Mouse (Mus musculus) heart, postnatal 25 days (tissue): ENCODE results near the gene Arhgap40. TPM values are rescaled to one million over a fixed set of nuclear protein-coding genes. Genes with fewer than 3 reads are reported as not detected.
A peak's percentile ranks its signal among the peaks of the same experiment; 100 is the strongest.

Source experiments
- DNase-seq: peaks from one replicate; pipeline ENCODE4 v3.0.0; 2022; ENCODE audit warnings: low spot score
- intact Hi-C: fragments of 180-260 bp; cut with DNase I; formaldehyde crosslinking; loops from one replicate; pipeline ENCODE4 v1.15.1; 2025
- total RNA-seq, 2 experiments: library from RNA; stranded (reverse); gene quantifications; 2 replicates each; pipeline ENCODE4 v1.2.3; 2021

Gene Arhgap40
- total RNA-seq, 2 experiments from 2014 or later = not detected

DNA sequence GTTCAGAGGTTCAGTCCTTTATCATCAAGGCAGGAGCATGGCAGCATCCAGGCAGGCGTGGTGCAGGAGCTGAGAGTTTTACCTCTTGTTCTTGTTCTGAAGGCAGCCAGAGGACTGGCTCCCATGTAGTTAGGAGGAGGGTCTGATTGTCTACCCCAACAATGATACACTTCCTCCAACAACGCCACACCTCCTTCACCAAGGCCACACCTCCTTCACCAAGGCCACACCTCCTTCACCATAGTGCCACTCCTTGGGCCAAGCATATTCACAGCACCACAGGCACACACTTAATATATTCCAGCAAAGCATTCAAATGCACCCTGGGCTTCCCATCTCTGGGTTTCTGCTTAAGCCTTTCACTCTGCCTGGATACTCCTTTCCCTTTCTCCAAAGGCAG, 32.7 kb downstream of the Arhgap40 start:
- no peak for DNase-seq
- intact Hi-C loops = loop anchor here (5.0 kb wide), 1 partner anchor 82 kb away; no protein-coding TSS in a partner anchor

DNA sequence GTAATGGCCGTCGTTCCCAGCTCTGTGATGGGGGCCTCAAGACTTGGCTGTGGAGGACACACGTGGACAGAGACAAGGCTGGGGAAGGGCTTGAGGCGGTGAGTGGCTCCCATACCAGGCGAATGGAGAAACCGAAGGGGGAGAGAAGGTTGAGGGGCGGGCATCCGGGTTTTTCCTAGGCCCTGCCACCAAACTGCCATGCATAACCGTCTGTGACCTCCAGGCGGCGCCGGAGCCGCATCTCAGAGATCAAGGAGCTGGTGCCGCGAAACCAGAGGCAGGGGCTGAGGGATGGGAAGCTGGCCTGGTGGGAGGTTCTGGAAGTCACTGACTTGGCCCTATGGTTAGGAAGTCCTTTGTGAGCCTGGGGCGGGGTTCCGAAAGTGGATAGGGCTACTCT, 34.2 kb downstream of the Arhgap40 start:
- intact Hi-C loops = loop anchor here (5.0 kb wide), 1 partner anchor 81 kb away; no protein-coding TSS in a partner anchor
- DNase-seq = peak; percentile 17

DNA sequence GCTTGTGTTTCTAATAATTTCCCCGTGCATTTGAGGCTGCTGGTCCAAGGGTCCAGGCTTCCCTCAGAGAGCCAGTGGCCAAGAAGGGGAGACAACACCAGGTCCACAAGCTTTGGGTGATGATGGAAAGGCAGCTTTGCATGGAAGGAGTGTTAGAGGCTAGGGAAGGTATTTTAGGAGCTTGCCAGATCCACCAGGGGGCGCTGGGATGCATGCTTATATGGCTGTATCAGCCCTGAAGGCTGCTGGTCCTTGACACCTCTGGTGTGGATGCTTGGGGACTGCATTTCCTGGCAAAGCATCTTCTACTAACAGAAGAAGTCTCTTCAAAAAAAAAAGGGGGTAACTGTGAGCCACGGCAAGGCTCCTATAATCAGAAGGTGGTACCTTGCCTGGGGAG, 37.5 kb downstream of the Arhgap40 start:
- intact Hi-C loops = loop anchor here (1.0 to 5.0 kb wide), 3 partner anchors 92 to 312 kb away; no protein-coding TSS in a partner anchor
- DNase-seq = peak; percentile 15

DNA sequence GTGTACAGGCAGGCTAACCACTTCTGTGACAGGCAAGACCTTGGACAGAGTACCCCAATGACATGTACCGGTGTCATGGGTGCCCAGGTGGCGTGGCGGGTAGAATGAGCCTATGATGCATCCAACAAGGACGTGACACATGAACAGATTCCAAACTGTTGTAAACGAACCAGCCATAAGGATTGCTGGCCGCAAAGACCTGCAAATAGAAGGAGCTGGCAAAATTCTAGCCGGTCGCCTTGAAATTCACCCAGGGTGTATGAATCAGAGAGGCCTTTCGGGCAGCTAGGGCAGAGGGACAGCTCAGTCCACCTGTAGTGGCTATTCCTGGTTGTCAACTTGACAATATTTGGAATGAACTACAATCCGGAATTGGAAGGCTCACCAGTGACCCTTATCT, 41.8 kb downstream of the Arhgap40 start:
- DNase-seq = no peak
- intact Hi-C loops = loop anchor here (5.0 kb wide), 1 partner anchor 308 kb away; no protein-coding TSS in a partner anchor

DNA sequence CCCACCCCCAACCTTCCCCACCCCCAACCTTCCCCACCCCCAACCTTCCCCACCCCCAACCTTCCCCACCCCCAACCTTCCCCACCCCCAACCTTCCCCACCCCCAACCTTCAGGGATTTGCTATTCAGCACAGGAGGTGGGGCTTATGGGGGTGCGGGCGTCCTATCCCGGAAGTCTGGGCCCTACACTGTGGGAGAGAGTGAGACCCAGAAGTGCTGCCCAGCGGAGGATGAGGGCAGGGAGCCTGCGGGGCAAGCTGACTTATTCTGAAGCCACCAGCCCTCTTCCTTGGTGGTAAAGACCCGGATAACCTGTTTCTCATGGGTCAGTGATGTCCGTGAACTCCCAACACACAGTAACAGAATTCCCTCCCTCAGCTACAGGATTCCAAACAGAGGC, 42.7 kb downstream of the Arhgap40 start:
- peak; percentile 20 for DNase-seq
- intact Hi-C loops = no loop called here

DNA sequence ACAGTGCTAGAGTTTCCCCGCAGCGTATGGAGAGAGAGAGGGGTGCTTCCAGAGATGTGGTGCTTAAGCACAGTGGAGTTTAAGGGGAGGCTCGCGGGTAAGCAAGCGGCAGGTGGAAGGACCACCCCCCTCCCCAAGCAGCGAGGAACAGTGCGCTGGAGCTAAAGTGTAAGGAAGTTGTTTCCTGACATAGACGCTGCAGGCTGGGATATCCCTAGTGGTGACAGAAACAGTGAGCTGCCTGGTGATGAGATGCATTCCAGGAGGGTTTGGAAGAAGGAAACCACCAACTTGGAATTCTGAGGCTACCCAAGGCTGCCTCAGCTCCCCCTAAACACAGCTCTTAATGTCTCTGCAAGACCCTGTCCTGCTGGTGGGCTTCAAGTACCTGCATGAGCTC, 43.2 kb downstream of the Arhgap40 start:
- intact Hi-C loops = no loop called here
- DNase-seq = no peak

DNA sequence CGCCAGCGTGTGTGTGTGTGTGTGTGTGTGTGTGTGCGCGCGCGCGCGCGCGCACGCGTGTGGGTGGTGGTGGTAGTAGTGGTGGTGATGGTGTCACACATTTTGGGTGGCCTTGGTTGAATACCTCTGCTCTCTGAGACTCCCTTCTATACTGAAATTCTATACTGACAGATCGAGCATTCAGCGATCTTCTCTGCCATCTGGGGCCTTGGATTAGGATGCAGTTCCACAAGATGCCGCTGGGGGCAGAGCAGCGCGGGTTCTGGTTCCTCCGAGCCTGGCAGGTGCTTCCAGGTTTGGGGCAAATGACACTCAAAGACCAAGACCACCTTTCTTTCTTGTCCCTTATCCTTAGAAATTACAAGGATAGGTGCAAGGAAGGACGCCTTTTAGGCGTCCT, 43.6 kb downstream of the Arhgap40 start:
- no peak for DNase-seq
- intact Hi-C loops = no loop called here

DNA sequence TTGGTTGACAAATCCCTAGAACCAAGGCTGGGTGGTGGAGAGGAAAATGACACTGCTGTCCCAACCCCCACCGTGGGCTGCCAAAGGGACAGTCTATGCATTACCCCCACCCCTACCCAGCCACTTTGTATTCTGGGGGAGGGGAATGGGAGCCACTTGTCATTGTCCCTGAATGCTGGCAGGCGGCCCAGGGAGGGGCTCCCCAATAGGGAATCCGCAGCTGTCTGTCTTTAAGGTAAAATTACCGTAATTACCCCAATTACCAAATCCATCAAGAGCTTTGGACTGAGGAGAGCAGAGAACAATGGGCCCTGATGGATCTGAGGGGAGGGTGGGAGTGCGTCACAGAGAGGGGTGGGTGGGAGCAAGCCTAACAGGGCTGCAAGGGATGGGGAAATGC, 44.2 kb downstream of the Arhgap40 start:
- intact Hi-C loops = no loop called here

DNA sequence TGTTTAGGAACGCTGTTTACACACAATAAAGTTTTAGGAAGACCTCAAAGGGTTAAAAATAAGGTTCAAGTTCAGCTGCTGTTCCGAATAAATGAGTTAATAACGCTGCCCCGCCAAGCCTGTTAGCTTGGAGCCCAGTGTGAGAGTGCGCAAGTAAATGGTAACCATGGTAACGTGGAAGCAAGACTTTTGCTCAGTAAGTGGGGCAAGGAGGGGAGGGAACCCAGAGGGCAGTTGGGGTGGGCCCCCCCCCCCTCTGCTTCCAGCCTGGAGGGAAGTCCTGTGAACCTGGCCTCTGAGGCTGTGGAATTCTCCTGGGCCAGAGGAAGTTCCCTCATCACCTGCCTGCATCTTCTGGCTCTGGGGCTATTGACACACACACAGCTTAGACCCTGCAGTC, 47.3 kb downstream of the Arhgap40 start:
- intact Hi-C loops = no loop called here
- no peak for DNase-seq

More for the DNA sequence above, 44.2 kb downstream of the Arhgap40 start:
- no peak for DNase-seq

DNA sequence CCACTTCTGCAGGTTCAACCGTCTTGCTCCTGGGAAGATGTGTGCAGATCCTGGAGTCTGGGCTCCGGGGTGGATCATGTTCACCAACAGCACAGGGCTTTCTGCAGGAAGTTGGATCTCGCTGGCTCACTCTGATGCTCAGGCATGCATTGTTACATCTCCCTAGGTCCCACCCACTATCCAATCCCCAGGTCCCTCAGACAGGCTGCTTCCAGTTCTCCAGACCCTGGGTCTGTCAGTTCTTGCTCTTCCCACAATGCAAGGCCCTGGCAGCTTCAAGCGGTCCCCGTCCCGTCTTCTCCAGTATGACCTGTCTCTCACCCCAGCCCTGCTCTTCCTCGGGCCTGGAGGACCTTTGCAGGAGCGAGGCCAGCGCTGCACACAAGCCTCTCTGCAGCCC, 48.2 kb downstream of the Arhgap40 start:
- intact Hi-C loops = no loop called here
- DNase-seq = no peak

DNA sequence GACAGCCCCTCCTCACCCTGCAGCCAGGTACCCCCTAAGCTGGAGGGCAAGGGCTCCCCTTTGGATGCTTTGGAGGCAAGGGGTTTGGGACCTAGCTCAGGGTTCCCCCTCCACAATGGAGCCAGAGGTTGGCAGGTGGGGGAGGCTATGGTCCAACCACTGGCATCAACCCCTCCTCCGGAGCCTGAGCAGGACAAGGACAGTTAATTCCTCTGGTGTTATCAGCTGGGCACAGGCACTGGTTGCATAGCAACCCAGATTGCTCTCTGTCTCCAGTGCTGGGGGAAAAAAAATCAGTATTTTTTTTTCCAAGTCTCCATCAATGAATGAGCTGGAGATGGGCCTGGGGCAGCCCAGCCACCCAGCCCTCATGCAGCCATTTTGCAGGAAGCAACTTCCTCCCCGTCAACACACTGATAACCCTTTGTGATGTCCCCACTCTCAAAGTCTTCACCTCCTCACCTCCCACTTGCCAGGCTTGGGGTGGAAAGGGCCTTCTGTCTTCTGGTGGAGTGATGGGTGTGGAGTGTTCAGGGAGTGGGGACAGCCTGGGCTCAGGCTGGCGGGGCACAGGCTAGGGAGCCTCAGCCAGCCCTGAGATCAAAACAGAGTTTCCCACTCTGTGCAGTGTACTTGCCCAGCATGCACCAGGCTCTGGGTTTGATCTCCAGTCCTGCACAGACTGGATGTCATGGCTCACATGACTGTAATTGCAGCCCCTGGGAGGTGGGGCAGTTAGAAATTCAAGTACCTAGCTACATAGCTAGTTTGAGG, 49.0 kb downstream of the Arhgap40 start:
- intact Hi-C loops = no loop called here
- DNase-seq = no peak

DNA sequence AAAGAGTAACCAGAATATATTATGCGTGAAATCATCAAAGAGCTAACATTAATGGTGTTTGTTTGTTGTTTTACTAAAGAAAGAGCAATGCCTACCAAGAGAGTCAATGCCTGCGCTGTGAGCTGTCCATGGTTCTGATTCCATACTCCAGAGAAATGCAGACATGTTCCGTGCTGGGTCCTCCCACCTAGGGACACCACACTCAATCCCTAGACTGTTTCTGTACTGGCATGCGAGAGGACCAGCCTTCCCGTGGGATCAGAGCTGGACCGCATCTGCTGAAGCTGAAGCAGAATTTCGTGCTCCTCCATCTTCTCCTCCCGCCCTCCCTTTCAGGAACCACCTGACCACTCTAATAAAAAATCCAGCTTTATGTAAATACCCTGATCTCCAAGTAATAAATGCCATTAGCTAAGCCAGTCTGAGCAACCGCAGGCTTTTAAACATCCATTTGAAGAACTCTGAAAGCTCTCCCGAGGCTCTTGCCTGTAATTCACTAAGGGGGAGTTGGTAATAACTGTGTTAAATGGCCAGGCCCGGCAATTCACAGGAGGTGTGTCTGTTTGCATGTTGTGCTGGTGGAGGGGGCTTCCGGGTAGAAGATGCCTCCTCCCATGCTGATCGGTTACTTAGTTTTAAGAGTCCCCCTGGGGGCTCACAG, 58.0 kb downstream of the Arhgap40 start:
- intact Hi-C loops = no loop called here
- no peak for DNase-seq

DNA sequence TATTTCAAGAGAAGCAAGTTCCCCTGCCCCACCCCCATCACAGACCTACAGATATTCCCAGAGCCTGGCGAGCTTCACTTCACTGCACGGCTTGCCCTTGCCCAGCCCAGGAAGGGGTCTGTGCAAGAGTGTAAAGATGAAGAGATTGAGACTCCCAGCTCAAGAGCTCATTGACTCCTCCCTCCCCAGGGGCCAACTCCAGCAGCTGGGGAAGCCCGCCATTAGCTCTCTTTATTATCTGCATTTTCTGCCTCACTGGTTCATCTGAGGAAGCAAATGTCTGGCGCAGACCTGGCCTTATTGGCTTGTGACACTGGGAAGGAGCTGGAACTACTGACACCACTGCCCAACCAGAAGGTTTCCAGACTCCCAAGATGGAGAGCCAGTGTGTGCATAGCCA, 67.4 kb downstream of the Arhgap40 start:
- intact Hi-C loops = no loop called here
- DNase-seq = no peak

DNA sequence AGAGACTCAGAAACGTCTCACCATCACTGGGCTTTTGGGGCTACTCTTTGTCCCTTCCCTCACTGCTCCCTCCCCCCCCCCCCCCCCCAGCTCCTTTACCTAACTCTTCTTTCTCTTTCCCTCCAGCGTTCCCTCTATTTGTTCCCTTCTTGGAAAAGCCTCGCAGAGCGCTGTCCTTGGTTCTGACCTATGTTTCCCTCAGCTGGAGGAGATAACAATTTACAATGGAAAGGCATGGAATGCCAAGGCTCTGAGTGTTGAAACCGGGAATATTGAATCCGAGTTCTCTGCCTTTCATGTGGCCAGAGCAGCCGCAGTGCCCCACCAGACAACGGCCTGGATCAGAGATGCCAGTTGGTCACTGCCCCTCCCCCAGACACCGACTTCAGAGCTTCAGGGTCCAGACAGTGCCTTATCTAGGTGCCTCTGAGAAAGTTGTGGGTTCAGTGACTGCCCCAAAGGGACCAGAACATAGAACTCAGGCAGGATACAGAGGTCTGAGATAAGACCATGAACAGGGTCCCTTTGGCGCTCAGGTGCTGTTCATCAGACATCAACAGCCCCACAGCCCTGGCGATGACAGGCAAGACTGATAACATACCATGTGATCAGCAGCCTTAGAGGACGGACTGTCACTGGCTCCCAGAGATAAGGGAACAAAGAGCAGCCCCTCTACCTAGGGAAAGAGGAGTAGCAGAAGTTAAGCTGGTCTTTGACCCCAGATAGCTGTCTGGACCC, 72.2 kb downstream of the Arhgap40 start:
- DNase-seq = no peak
- intact Hi-C loops = no loop called here

DNA sequence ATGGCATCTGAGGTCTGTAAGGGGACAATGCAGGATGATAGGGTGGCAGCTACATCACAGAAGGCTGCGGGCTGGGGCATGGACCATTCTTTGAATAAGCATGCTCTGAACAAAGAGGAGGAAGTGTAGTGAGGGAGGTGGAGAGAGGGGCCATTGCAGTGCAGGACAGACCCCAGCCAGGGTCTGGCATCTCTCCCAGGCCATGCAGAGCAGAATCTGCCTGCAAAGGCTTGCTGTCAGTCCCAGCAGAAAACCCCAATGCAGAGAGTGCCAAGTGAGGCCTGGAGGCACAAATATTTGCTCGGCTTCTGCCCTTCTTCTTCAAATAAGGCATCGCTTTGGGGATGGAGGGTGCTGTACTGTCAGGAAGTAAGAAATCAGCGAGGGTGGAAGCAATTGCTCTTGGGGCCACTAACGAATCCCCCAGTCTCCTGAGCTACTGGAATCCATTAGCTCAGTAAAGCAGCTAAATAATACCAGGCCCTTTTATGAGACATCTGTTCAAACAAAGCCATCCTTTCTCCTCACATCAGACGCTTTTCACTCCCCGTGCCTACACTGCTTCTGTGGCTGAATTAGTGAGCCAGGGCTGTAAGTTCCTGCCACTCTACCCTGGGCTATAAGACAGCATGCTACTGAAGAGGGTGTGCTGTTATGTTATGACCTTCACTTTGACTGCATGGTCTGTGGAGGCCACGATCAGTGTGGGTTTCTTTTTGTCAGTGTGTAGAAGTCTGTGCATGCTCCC, 76.1 kb downstream of the Arhgap40 start:
- intact Hi-C loops = no loop called here
- DNase-seq = no peak

DNA sequence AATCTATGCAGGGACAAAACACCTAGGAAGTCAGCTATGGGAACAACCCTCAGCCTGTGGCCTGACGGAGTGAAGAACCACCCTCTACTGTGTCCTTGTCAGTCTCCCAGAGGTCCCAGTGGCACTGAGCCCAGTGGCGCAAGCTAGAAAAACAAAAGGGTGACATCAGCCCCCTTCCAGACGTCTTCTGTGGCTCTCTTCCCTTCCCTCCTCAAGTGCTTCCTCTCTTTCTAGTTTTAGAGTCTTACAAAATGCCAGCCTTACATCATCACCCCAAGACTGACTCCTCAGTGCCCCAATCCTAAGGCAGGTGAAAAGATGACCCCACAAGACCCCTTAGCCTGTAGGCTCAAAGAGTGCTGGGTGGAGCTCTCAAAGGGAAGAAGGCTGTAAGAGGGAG, 77.9 kb downstream of the Arhgap40 start:
- intact Hi-C loops = no loop called here
- DNase-seq = no peak

DNA sequence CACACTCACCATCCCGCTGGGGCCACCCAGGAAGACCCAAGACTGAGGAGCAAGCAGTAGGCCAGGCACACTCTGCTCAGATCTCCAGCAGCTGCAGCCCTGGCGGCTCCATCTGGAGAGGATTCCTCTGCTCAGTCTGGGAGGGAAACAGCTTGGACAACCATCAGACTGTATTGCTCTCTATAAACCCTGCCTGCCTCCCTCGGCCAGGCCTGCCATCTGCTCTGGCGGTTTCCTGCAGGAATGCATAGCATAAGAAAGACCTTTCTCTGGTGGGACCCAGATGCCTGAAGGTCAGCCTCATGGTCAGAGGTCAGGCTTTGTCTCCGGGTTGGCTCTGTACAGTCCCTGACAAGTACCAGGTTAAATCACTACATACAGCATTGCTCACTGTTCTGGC, 78.7 kb downstream of the Arhgap40 start:
- no peak for DNase-seq
- intact Hi-C loops = no loop called here

DNA sequence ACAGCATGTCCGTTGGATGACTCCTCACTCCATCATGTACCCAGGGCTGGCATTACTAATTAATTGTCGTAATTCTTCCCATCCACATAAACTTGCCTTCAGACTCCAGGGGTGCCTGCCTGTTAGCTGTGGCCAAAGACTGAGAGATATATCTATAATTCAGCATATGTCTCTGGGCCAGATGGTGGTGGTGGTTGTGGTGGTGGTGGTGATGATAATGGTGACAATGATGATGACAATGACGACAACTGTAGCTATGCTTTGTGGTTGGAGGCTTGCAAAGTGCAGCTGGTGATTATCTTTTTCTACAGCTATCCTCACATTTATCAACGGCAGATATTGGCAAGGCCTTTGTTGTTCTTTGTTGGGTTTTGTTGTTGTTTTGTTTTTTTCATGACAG, 80.8 kb downstream of the Arhgap40 start:
- no peak for DNase-seq
- intact Hi-C loops = no loop called here

DNA sequence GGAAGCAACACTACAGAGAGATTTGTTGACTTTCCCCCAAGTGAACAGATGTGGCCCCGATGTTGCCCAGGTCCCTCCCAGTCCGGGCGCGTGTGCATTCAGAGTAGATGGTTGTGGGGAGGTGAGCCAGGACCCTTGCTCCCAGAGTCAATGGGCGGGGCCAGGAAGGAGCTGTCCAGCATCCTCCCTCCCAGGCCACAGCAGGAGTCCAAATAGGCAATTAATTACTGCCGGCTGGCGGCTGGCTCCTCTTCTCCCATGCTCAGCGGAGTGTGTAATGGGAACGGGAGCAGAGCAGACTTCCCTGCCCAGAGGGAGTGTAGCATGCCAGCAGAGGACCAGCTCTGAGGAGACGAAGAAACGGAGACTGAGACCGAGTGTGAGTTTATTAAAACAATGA, 82.5 kb downstream of the Arhgap40 start:
- intact Hi-C loops = no loop called here
- DNase-seq = no peak

DNA sequence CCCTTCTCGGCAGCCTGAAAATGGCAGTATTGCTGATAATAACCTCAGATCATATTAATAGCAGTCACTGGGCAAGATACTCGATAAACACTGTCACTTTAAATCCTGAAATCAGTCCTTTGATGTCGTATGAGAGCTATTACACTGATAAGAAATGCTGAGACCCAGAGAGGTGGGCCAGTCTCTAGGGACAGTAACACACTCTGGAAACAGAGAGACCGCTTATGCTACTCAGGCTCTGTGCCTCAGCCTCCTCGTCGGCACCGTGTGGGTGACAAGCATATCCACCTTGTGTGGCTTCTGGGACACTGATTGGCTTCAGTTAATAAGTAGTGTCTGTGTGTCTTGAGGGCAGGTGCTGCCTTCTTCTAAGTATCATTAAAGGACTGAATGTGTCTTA, 83.0 kb downstream of the Arhgap40 start:
- no peak for DNase-seq
- intact Hi-C loops = no loop called here
